Mouse (Mus musculus): ENCODE measurements at regions not wholly inside any gene's neighbourhood (a gene's known extent, or its start where the extent isn't known, plus 50 kb on each side); places are given as distances from the start of the nearest gene placed in this dataset.
"Not testable (repeated sequence)": the region's sequence is repeated elsewhere in the genome, so short reads cannot be mapped to it uniquely, and the experiment has no call there.

GRCm38 (mm10) chr2:92807404-92807803 lies 107.5 kb upstream of the Syt13 start:
- no peak for DNase-seq

DNA sequence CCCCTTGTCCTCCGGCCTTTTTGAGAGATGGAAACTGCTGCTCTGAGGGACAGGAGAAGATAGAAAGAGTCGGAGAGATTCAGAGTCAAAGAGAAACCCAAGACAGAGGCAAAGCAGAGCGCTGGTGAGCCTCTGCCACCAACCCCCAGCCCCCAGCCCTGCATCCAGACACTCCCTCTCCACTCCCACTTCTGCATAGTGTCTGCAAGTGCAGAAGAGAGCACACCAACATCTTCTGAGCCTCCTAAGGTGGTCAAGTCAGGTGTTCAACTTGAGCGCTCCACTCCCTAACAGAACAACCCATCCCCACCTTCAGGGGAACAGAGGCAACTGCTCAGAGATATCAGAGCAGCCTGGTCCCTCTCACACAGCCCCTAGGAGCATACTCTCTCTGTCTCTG lies 106.8 kb upstream of the Syt13 start:
- DNase-seq, result no peak

- no peak for DNase-seq
These were observed 105.7 kb upstream of the Syt13 start for GRCm38 (mm10) chr2:92809226-92809625.

DNA sequence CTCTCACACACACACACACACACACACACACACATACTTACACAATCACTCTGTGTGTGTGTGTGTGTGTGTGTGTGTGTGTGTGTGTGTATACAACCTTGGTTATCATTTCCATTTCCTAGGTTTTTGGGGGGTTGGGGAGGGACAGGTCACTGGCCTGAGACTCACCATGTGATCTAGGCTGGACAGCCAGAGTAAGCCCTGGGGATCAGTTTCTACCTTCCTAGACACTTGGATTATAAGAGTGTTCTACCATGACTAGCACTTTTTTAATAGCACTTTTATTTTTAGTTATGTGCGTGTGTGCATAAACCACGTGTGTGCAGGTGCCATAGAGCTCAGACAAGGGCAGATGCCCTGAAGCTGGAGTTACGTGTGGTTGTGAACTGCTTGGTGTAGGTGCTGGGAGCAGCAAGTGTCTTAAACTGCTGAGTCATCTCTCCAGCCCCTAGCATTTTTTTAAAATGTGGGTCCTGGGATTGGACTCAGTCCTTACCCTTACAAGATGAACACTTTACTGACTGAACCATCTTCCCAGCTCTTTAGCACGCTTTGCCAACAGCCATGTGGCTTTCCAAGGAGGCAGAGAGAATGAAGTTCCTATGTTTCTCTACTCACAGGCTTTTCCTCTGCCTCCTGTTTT lies 105.1 kb upstream of the Syt13 start:
- no peak for DNase-seq

GRCm38 (mm10) chr2:92810956-92811355 lies 103.9 kb upstream of the Syt13 start:
- not testable (repeated sequence) for DNase-seq

- no peak for DNase-seq
These were observed 101.9 kb upstream of the Syt13 start for GRCm38 (mm10) chr2:92813028-92813427.

DNA sequence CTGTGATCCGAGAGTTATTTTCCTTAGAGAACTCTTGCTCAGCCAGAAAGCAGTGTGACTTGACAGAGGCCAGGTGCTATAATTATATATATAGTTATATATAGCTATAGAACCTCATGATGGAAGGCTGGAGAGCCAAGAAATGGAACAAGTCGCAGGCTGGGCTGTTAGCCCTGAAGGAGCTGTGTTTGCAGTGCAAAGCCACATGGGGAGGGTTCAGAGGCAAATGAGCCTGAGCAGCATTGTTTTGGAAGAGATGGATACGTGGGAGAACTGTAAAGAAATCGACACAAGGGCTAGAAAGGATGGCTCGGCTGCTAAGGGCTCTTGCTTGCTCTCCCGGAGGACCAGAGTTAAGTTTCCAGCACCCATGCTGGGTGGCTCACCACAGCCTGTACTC lies 95.3 kb upstream of the Syt13 start:
- no peak for DNase-seq

DNA sequence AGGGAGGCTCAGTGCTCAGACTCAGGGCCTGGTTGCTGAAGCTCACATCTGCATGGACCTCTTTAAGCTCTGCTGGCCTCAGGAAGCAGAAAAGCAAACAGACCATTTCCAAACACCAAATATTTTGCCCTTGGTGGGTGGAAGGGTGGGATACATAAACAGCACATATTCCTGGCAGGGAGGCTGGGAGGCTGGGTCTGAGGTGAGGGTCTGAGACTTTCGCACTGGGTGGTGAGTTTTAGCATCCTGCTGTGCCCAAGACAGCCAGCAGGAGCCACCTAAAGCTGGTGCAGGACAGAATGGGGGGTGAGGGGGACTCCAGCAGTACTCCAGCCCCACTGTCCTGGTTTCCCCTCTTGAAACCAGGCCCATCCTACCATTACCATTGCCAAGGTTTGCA lies 90.6 kb upstream of the Syt13 start:
- no peak for DNase-seq

DNA sequence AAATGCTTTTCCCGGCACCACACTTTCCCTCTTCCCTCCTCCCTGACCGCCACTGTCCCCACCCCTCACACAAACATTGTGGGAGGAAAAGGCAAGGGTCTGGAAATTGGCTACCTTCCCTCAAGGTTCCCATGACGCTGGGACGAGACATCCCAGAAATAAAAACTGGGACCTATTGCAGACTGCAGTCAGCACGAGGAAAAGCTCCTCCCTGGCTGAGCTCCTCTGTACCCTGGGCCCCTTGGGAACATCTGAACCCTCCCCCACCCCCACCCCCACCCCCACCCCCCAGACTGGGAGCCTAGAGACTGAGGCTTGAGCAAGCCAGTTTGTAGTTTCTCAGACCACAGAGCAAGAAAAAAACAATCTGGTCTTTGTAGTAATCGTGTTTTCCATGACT lies 89.5 kb upstream of the Syt13 start:
- no peak for DNase-seq

DNA sequence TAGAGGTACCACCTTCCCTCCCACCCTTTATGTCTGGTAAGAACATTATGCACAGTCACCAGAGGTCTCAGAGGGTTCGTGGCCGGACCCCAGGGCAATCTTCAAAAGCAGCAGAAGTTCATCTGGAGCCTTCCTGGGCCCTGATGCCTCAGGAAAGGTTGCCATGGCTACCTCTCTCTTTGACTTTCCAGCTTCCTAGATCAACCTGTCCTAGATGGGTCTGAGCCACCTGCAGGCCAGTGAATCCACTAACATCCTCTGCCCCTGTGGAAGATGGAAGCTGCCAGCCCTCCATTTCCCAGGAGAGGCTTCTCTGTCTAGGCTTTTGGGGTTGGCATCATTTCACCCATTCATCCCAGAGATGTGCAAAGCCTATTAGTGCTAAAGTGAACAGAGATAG lies 84.8 kb upstream of the Syt13 start:
- DNase-seq, result no peak

- DNase-seq, result peak; percentile 43
These were observed 83.1 kb upstream of the Syt13 start for GRCm38 (mm10) chr2:92831784-92832183.

GRCm38 (mm10) chr2:92836203-92836602 lies 78.7 kb upstream of the Syt13 start:
- no peak for DNase-seq

GRCm38 (mm10) chr2:92838012-92838411 lies 76.9 kb upstream of the Syt13 start:
- no peak for DNase-seq

DNA sequence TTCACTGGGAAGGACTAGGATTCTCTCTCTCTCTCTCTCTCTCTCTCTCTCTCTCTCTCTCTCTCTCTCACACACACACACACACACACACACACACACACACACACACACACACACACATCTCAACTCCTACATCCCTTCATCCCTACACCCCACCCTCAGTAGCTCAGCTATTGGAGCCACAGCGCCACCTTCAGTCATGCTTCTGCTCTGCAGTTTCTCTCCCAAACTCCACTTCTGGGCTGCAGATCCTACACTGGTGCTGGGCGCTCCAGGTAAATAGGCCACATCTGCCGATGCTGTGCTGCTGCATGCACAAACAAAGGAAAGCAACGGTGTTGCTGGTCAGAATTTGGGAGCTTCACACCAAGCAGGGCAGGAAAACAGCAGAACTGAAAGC lies 74.9 kb upstream of the Syt13 start:
- no peak for DNase-seq

DNA sequence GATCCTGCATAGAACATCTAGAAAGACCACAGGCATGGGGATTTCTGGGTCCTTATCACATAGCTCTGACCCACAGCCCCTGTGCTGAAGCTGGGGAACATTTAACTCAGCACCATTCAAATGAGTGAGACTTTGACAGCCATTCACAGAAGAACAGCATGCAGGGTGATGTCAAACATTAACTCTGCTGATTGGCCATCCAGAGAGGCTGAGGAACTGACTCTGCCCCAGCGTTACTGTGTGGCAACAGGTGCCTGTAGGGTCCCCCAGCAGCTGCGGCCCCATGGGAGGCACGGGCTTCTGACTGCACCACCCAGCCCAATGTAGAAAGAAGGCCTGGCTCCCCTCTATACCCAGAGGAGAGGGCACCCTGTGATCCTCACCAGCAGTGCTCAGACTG lies 73.3 kb upstream of the Syt13 start:
- peak; percentile 9 for DNase-seq

DNA sequence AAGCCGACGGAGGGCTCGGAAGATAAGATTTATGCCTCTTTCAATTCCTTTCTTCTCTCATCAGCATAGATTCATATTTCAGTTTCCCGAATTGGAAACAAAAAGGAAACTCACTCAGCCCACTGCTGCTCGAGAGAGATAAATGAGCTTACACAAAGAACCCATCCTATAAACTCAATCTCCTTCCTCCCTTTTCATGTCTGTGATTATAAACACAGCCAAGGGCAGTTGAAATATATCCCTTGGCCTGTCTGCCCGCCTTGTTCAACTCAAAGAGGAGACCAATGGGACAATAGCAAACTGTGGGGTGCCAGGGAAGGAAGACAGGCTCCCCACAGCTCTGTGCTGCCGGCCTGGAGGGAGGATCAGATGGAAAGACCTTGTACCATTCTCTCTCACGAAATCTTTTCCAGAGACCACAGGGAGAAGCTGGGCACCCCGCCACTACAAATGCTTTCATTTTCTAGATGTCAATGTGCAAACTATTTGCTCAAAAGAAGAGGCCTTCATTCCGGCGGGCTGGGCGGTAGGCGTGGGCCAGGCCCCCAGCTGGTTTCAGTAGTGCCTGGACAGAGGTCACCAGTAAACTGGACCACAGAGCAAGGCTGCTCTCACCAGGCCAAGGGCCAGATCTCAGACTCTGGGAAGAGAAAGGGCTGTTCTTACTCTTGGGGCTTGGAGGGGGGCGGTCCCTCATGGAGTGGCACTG lies 69.7 kb upstream of the Syt13 start:
- DNase-seq, result peak; percentile 56

DNA sequence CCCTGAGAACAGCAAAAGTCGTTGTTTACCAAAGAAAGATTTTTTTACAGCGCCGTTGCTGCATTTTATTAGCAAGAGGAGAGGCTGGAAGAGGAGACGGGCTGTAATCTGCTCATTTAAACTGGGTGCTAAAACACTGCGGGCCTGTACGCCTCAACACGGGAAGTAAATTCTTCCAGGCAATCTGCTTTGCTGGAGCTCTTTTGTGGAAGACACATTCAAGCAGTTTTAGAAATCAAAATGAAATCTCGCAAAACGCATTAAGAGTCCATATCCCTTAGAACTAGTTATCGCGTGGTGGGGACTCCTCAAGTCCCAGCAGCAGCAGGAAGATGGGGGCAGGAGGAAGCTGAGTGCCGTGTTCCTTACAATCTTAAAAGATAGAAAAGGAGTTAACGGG lies 65.9 kb upstream of the Syt13 start:
- DNase-seq, result no peak

DNA sequence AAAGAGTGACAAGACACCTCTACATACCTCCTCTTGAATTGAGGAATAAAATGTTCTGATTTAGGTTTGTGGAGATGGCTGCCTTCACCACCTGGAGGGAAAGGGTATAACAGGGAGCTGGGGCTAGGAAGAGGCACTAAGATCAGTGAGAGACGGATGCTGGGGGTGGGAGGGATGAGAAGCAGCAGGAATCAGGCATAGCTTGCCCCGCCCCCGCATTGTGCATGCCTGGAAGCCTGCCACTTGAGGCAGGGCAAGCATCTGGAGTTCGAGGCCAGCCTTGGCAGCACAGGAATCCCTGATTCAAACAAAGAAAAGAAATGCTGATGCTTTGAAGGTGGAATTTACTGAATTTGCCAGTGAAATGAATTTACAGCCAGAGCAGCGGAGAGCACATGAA lies 63.6 kb upstream of the Syt13 start:
- no peak for DNase-seq

DNA sequence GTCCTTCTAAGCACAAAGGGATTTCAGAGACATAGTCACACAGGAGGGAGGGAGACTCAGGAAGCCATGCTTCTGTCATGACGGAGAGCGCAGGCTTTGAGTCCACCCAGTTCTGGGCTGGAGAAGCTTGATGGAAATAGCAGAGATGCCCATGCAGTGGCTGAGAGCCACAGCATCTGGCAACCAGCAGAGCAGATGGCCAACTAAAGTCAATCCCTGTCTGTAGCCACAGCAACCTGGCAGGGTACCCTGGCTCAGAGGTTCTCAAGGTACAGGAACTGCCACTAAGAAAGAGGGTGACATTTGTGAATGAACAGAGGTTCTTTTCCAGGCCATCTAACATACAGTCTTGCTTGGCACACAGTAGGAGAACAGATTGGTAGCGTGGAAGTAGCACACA lies 61.7 kb upstream of the Syt13 start:
- DNase-seq, result no peak

GRCm38 (mm10) chr2:92854331-92854730 lies 60.6 kb upstream of the Syt13 start:
- no peak for DNase-seq

- no peak for DNase-seq
These were observed 58.9 kb upstream of the Syt13 start for GRCm38 (mm10) chr2:92856047-92856446.

GRCm38 (mm10) chr2:92860502-92861197 lies 54.2 kb upstream of the Syt13 start:
- DNase-seq, result no peak
